Mouse (Mus musculus) megakaryocyte, embryonic 14.5 days (primary cell): ENCODE measurements around the gene Nrg3.

ENCODE experiments used
- FLI1 ChIP-seq: IDR thresholded peaks from 2 replicates; pipeline ENCODE4 v1.6.1; 2012; ENCODE audit warnings: low read length, inconsistent platforms, mixed read lengths
- GATA1 ChIP-seq: IDR thresholded peaks from 3 replicates; pipeline ENCODE4 v1.6.1; 2012; ENCODE audit warnings: mixed read lengths, low read length, inconsistent platforms, borderline replicate concordance

DNA sequence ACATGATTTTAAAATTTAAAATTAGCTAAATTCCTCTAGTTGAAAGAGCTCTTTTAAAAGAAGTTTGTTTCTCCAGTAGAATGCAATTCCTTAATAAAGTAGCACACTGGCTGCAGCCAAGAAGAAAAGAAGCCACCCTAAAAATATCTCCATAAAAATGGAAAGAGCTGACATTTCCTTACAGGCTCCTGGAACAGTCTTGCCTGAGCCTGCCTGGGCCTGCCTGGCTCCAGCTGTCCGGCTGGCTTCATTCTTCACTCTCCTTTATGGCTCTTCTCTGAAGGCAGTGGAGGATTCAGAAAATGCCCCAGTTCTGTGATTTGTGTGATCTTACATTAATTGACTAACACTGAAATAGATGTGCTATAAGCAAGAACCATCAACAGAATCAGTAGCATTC, 433.8 kb downstream of the Nrg3 start:
- TF ChIP-seq GATA1 (no peak), FLI1 (no peak)
